ENCODE assay signal across 21 mouse cellular contexts in the genomic region with DNA sequence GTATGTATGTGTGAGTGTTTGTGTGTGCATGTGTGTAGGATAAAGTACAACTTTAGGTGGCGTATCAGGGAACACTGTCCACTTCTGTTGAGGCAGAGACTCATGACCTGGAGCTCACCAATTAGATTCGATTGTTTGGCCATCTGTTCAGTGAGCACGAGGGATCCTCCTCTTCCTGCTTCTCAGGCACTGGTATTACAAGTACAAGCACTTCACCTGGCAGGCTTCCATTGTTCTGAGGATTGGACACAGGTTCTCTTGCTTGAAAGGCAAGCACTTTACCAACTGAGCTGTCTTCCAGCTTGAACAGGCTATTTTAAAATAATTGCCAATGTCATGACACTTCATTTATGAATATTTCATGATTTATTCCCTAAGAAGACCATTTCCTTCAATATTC.
DNase-seq lines count a peak whose midpoint lies in the region; TF ChIP-seq lines count a peak whose summit lies in the region.
"Had no signal": no experiment of that assay in that cellular context is flagged by ENCODE, and none has a peak within 500 bp of the region (broad histone marks: within the 10 kb centered on the region; RNA-seq: fewer than 3 reads in every experiment).

No protein-coding gene starts in this region.

- no peaks in the 10 kb centered on the region for H3K27me3 ChIP-seq in heart, embryonic 10.5 days (ENCODE audit: insufficient read depth, poor library complexity, severe bottlenecking)
- H3K27me3 ChIP-seq: CH12.LX; embryonic facial prominence, embryonic 12.5 days; forebrain, embryonic 13.5 days; hindbrain, embryonic 12.5 days; limb, embryonic 15.5 days; neural tube, embryonic 12.5 days; Patski had no signal

- TF ChIP-seq POLR2A in brain, embryonic 14.5 days (IDR thresholded peaks at IDR 0.05; ENCODE audit: borderline replicate concordance, extremely low read depth, insufficient read depth, insufficient read length, poor library complexity, severe bottlenecking): no peak

- peaks cover 49% of the 10 kb centered on the region for H3K4me1 ChIP-seq in heart, embryonic 10.5 days
- H3K4me1 ChIP-seq: embryonic facial prominence, embryonic 12.5 days; neural tube, embryonic 12.5 days had no signal

- peak; percentile 44 for DNase-seq in heart, adult 8-10 months (ENCODE audit: low spot score)
- no peak for DNase-seq in heart, embryonic 10.5 days (ENCODE audit: low spot score)
- DNase-seq in lung, adult 18-20 months: peak; percentile 43 to 70
- no peak for DNase-seq in lung, postnatal 4 days
- DNase-seq in brain, embryonic 14.5 days (ENCODE audit: low read depth): peak; percentile 43
- DNase-seq in lung, postnatal 25 days (ENCODE audit: low spot score): peak; percentile 50
- DNase-seq in embryo, embryonic 11 days: no peak
- DNase-seq: adrenal gland, postnatal 36 days; B cell, adult 2 months; cerebellum, adult 11-12 months; kidney, postnatal 4 days; thymus, postnatal 14 days had no signal

- no peaks in the 10 kb centered on the region for H3K9me3 ChIP-seq in heart, embryonic 10.5 days
- H3K9me3 ChIP-seq: embryonic facial prominence, embryonic 12.5 days; forebrain, embryonic 13.5 days; hindbrain, embryonic 12.5 days; limb, embryonic 15.5 days; neural tube, embryonic 12.5 days had no signal

- H3K27ac ChIP-seq in heart, embryonic 10.5 days: no peak overlapping the region
- H3K27ac ChIP-seq: embryonic facial prominence, embryonic 12.5 days; forebrain, embryonic 13.5 days; hindbrain, embryonic 12.5 days; limb, embryonic 15.5 days; neural tube, embryonic 12.5 days had no signal

- 75% methylated on average over 3 of the region's 3 CpGs for WGBS in heart, embryonic 10.5 days

- H3K36me3 ChIP-seq in heart, embryonic 10.5 days: no peaks in the 10 kb centered on the region
- H3K36me3 ChIP-seq: embryonic facial prominence, embryonic 12.5 days; G1E; hindbrain, embryonic 12.5 days; limb, embryonic 15.5 days had no signal

- no peak overlapping the region for H3K4me3 ChIP-seq in heart, embryonic 10.5 days
- H3K4me3 ChIP-seq: embryonic facial prominence, embryonic 12.5 days; erythroblast, embryonic 14.5 days; forebrain, embryonic 13.5 days; hindbrain, embryonic 12.5 days; limb, embryonic 15.5 days; neural tube, embryonic 12.5 days had no signal

- no peak for TF ChIP-seq CTCF in brain, embryonic 14.5 days (IDR thresholded peaks at IDR 0.05; ENCODE audit: borderline replicate concordance, extremely low read depth, insufficient read depth, insufficient read length)

Comparison
In these comparisons a context has a peak if more than half of its experiments do, and no peak if none do; other contexts are left out.
1. DNase-seq: peak in heart, adult 8-10 months (single experiment), lung, adult 18-20 months (2 of 2), brain, embryonic 14.5 days (single experiment) and lung, postnatal 25 days (single experiment); none in heart, embryonic 10.5 days (single experiment), lung, postnatal 4 days (0 of 2) and embryo, embryonic 11 days (single experiment).